In the genomic region with DNA sequence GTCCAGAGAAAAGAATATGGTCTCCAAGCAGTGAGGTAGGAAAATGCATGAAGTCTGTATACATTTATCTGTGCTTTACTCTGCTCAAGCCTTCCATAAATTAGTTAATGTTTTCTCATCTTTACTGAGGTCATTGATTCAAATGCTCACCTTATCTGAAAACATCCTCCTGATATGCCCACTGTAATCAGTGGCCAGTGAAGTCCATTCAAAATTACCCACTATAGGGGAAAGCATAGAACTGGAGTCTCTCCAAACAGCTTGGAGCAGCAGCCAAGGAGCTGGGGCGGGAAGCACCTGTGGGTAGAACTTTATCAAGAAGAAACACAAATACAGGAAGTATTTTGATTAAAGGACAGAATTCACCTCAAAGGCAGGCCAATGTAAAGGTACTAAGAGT, we compare ENCODE assay signal across 23 mouse cellular contexts. TPM values are rescaled to one million over a fixed set of nuclear protein-coding genes. Genes with fewer than 3 reads are reported as not detected.
A peak's percentile ranks its signal among the peaks of the same experiment; 100 is the strongest.
DNase-seq lines count a peak whose midpoint lies in the region; ATAC-seq lines count a peak whose summit lies in the region.
"Had no signal": no experiment of that assay in that cellular context is flagged by ENCODE, and none has a peak within 500 bp of the region (broad histone marks: within the 10 kb centered on the region; RNA-seq: fewer than 3 reads in every experiment).

No protein-coding gene starts in this region.

- peak; percentile 10 for DNase-seq in heart, adult 11 months
- no peak for DNase-seq in heart, adult 9 months (ENCODE audit: low spot score in 2 of 2)
- DNase-seq in liver, embryonic 13.5 days, result no peak
- no peak for DNase-seq in liver, embryonic 11.5 days (ENCODE audit: low spot score)
- no peak for DNase-seq in c-Kit-positive CD71-positive TER-119-positive erythroid progenitor cells, embryonic 14.5 days (ENCODE audit: low spot score)
- DNase-seq in forebrain, embryonic 10.5 days (ENCODE audit: extremely low spot score, low spot score), result no peak
- DNase-seq: adrenal gland, postnatal 10 days; B cell, adult 2 months; cerebellum, adult 11-12 months; cerebellum, adult 9-10 months; cerebellum, postnatal 25 days; forebrain, postnatal 0 days; gastrocnemius, postnatal 25 days; heart, postnatal 4 days had no signal

- H3K4me3 ChIP-seq in liver, embryonic 13.5 days (replicated peaks), result no peak overlapping the region
- no peak overlapping the region for H3K4me3 ChIP-seq in liver, embryonic 11.5 days (ENCODE audit: low read depth, low read length)
- H3K4me3 ChIP-seq in intestine, embryonic 15.5 days (replicated peaks), result no peak overlapping the region
- no peak overlapping the region for H3K4me3 ChIP-seq in stomach, embryonic 16.5 days (replicated peaks; ENCODE audit: low read length)
- no peak overlapping the region for H3K4me3 ChIP-seq in forebrain, embryonic 10.5 days
- H3K4me3 ChIP-seq: embryonic facial prominence, embryonic 13.5 days; forebrain, embryonic 13.5 days; heart, embryonic 12.5 days; hindbrain, embryonic 12.5 days had no signal

- WGBS in liver, embryonic 13.5 days (ENCODE audit: insufficient replicate concordance), result 50% methylated on average over 1 of the region's 1 CpGs
- WGBS in liver, embryonic 11.5 days, result 78% methylated on average over 1 of the region's 1 CpGs
- WGBS in intestine, embryonic 15.5 days, result 74% methylated on average over 1 of the region's 1 CpGs
- 57% methylated on average over 1 of the region's 1 CpGs for WGBS in stomach, embryonic 16.5 days
- WGBS in forebrain, embryonic 10.5 days, result 90% methylated on average over 1 of the region's 1 CpGs

- no peaks in the 10 kb centered on the region for H3K9me3 ChIP-seq in liver, embryonic 13.5 days (replicated peaks)
- no peaks in the 10 kb centered on the region for H3K9me3 ChIP-seq in liver, embryonic 11.5 days (ENCODE audit: control insufficient read depth, low read length)
- H3K9me3 ChIP-seq in intestine, embryonic 15.5 days, result no peaks in the 10 kb centered on the region
- H3K9me3 ChIP-seq in stomach, embryonic 16.5 days (replicated peaks; ENCODE audit: control insufficient read depth, low read length), result no peaks in the 10 kb centered on the region
- H3K9me3 ChIP-seq in forebrain, embryonic 10.5 days, result no peaks in the 10 kb centered on the region
- H3K9me3 ChIP-seq: embryonic facial prominence, embryonic 13.5 days; forebrain, embryonic 13.5 days; G1E; heart, embryonic 12.5 days; hindbrain, embryonic 12.5 days had no signal

- no peak overlapping the region for H3K9ac ChIP-seq in liver, embryonic 13.5 days
- H3K9ac ChIP-seq in liver, embryonic 11.5 days (ENCODE audit: low read depth, low read length), result no peak overlapping the region
- no peak overlapping the region for H3K9ac ChIP-seq in intestine, embryonic 15.5 days
- H3K9ac ChIP-seq in stomach, embryonic 16.5 days (ENCODE audit: low read length), result no peak overlapping the region
- H3K9ac ChIP-seq: embryonic facial prominence, embryonic 13.5 days; forebrain, embryonic 13.5 days; forebrain, postnatal 0 days; heart, embryonic 12.5 days; hindbrain, embryonic 12.5 days had no signal

- H3K36me3 ChIP-seq in liver, embryonic 13.5 days, result peaks cover 29% of the 10 kb centered on the region
- peaks cover 4% of the 10 kb centered on the region; the same call in 1 of the 2 replicates for H3K36me3 ChIP-seq in liver, embryonic 11.5 days (ENCODE audit: control insufficient read depth, insufficient read depth, low read length)
- H3K36me3 ChIP-seq in intestine, embryonic 15.5 days, result no peaks in the 10 kb centered on the region
- H3K36me3 ChIP-seq in stomach, embryonic 16.5 days (ENCODE audit: control insufficient read depth, insufficient read depth, low read length), result no peaks in the 10 kb centered on the region
- H3K36me3 ChIP-seq in forebrain, embryonic 10.5 days (replicated peaks), result no peaks in the 10 kb centered on the region
- H3K36me3 ChIP-seq: embryonic facial prominence, embryonic 13.5 days; heart, embryonic 12.5 days; hindbrain, embryonic 12.5 days had no signal

- peak overlapping the region; percentile 13; the same call in 1 of the 2 replicates for H3K27ac ChIP-seq in liver, embryonic 13.5 days
- no peak overlapping the region for H3K27ac ChIP-seq in liver, embryonic 11.5 days (ENCODE audit: low read depth, low read length)
- no peak overlapping the region; the same call in 1 of the 2 replicates for H3K27ac ChIP-seq in intestine, embryonic 15.5 days
- H3K27ac ChIP-seq in stomach, embryonic 16.5 days (ENCODE audit: low read length), result no peak overlapping the region
- H3K27ac ChIP-seq in forebrain, embryonic 10.5 days, result no peak overlapping the region
- H3K27ac ChIP-seq: embryonic facial prominence, embryonic 13.5 days; forebrain, embryonic 13.5 days; hindbrain, embryonic 12.5 days had no signal

- peaks cover 56% of the 10 kb centered on the region for H3K4me1 ChIP-seq in liver, embryonic 13.5 days (replicated peaks)
- peaks cover 44% of the 10 kb centered on the region for H3K4me1 ChIP-seq in liver, embryonic 11.5 days (replicated peaks; ENCODE audit: control insufficient read depth, insufficient read depth, low read length)
- no peaks in the 10 kb centered on the region for H3K4me1 ChIP-seq in intestine, embryonic 15.5 days (replicated peaks)
- H3K4me1 ChIP-seq in stomach, embryonic 16.5 days (ENCODE audit: control insufficient read depth, insufficient read depth, low read length), result no peaks in the 10 kb centered on the region
- H3K4me1 ChIP-seq in forebrain, embryonic 10.5 days, result no peaks in the 10 kb centered on the region
- H3K4me1 ChIP-seq: embryonic facial prominence, embryonic 13.5 days; forebrain, embryonic 13.5 days; hindbrain, embryonic 12.5 days had no signal

- peak overlapping the region; percentile 57; the same call in 1 of the 2 replicates for H3K4me2 ChIP-seq in liver, embryonic 13.5 days
- H3K4me2 ChIP-seq in liver, embryonic 11.5 days, result no peak overlapping the region
- no peak overlapping the region for H3K4me2 ChIP-seq in intestine, embryonic 15.5 days (replicated peaks)
- no peak overlapping the region for H3K4me2 ChIP-seq in stomach, embryonic 16.5 days (ENCODE audit: low read depth, low read length)
- H3K4me2 ChIP-seq: embryonic facial prominence, embryonic 13.5 days; forebrain, embryonic 13.5 days; hindbrain, embryonic 12.5 days had no signal

- ATAC-seq in liver, embryonic 13.5 days (ENCODE audit: low read depth), result no peak
- no peak for ATAC-seq in liver, embryonic 11.5 days (replicated peaks; ENCODE audit: low FRiP score)
- ATAC-seq in intestine, embryonic 15.5 days, result peak; percentile 74
- peak; percentile 44; the same call in 1 of the 2 replicates for ATAC-seq in stomach, embryonic 16.5 days (ENCODE audit: insufficient read depth, low FRiP score)
- ATAC-seq: CD4-positive, CD25-positive, alpha-beta regulatory T cell, adult 4 months; forebrain, embryonic 13.5 days; forebrain, postnatal 0 days; hindbrain, embryonic 16.5 days had no signal

- H3K27me3 ChIP-seq in liver, embryonic 13.5 days, result no peaks in the 10 kb centered on the region
- H3K27me3 ChIP-seq in liver, embryonic 11.5 days (replicated peaks; ENCODE audit: control insufficient read depth, insufficient read depth, low read length), result no peaks in the 10 kb centered on the region
- no peaks in the 10 kb centered on the region for H3K27me3 ChIP-seq in intestine, embryonic 15.5 days (replicated peaks)
- H3K27me3 ChIP-seq in stomach, embryonic 16.5 days (ENCODE audit: control insufficient read depth, insufficient read depth, low read length), result no peaks in the 10 kb centered on the region
- no peaks in the 10 kb centered on the region for H3K27me3 ChIP-seq in forebrain, embryonic 10.5 days (ENCODE audit: poor library complexity, severe bottlenecking)
- H3K27me3 ChIP-seq: embryonic facial prominence, embryonic 13.5 days; forebrain, embryonic 13.5 days; heart, embryonic 12.5 days; hindbrain, embryonic 12.5 days had no signal

RNA-seq across cellular contexts. Expression of gene Slc39a8, which starts 19.8 kb away (rescaled TPM):
- polyA plus RNA-seq in liver, embryonic 13.5 days (2015; fragmentation: Nextera tagmentation; extraction: Ambion mirVana), result 61.3 and 76.0 TPM in 2 replicates
- 106 and 114 TPM in 2 replicates for polyA plus RNA-seq in liver, embryonic 11.5 days (2014; fragmentation: Nextera tagmentation; extraction: Ambion mirVana)
- polyA plus RNA-seq in intestine, embryonic 15.5 days (2015; fragmentation: Nextera tagmentation; extraction: Ambion mirVana), result 24.3 and 25.3 TPM in 2 replicates
- 5.9 and 8.1 TPM in 2 replicates for polyA plus RNA-seq in stomach, embryonic 16.5 days (2015; fragmentation: Nextera tagmentation; extraction: Ambion mirVana)
- 19.6 and 20.7 TPM in 2 replicates for polyA plus RNA-seq in forebrain, embryonic 10.5 days (2016; fragmentation: Nextera tagmentation; extraction: Ambion mirVana)

Comparison
In these comparisons a context has a peak if more than half of its experiments do, and no peak if none do; other contexts are left out.
1. ATAC-seq: peak in intestine, embryonic 15.5 days (single experiment) and stomach, embryonic 16.5 days (single experiment); none in liver, embryonic 13.5 days (single experiment) and liver, embryonic 11.5 days (single experiment).